Mouse (Mus musculus): ENCODE data around the gene Kctd17. TPM values are rescaled to one million over a fixed set of nuclear protein-coding genes. Genes with fewer than 3 reads are reported as not detected.

The Kctd17 gene
- total and polyA plus RNA-seq, 3 experiments: 0.04 to 0.05 TPM; not detected in 1

DNA sequence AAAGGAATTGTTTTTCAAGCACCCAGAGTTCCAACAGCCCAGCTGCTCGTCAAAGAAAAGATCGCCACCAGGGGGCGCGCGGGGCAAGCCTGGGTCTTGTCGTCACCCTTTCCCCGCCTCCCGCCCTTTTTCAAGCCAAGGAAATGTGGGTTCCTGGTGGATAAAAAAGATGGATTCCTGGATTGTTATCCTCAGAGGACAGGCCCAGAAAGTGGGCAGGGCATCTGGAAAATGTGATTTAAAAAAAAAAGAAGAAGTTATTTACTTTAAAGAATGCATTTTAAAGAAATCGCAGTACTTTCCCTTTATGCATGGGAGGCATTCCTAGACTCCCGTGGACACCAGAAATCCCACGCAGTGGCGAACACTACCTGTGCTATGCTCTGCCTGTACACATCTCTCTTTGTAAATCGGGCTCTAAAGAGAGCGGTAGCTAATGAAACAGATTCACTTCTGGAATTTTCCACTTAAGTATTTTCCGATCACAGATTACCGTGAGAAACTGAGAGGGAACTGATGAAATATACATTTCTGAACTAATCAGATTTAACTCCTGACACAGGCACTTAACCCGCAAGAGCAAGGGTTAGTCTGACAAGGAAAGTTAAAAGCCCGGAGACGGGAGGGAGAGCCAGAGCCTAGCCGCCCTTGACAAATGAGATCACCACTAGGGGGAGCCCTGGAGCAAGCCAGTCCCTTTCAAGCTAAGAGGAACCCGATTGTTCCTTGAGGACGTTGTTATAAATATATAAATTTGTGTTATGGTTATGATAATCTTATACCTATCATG, 19.6 kb downstream of the Kctd17 start:
- H3K4me3 ChIP-seq (ENCODE audit: low read depth, low read length): peak overlapping the region; percentile 39; the same call in 1 of the 2 replicates
- DNase-seq (ENCODE audit: low spot score): peak; percentile 70
- no peak for ATAC-seq (ENCODE audit: extremely low read depth, insufficient number of reproducible peaks, low FRiP score, poor library complexity, severe bottlenecking)

GRCm38 (mm10) chr15:78449131-78449530, 20.8 kb downstream of the Kctd17 start:
- Histone ChIP-seq H3K36me3 (replicated peaks) (no peaks in the 10 kb centered on the region), H3K27me3 (ENCODE audit: insufficient read depth, low read length) (peaks cover 37% of the 10 kb centered on the region), H3K4me1 (ENCODE audit: insufficient read depth, low read depth, low read length) (peaks cover 54% of the 10 kb centered on the region), H3K4me3 (ENCODE audit: low read depth, low read length) (peak overlapping the region; percentile 11; the same call in 1 of the 2 replicates), H3K9me3 (replicated peaks) (no peaks in the 10 kb centered on the region)
- TF ChIP-seq TAL1 (conservative IDR thresholded peaks at IDR 0.05; ENCODE audit: low read depth, low read length) (no peak), POLR2AphosphoS5 (IDR thresholded peaks at IDR 0.05; ENCODE audit: insufficient replicate concordance, low read depth, low read length) (no peak)
- ATAC-seq (ENCODE audit: extremely low read depth, insufficient number of reproducible peaks, low FRiP score, poor library complexity, severe bottlenecking): peak; percentile 28; the same call in 1 of the 2 replicates
- DNase-seq (ENCODE audit: low spot score): no peak

More for the DNA sequence above, 19.6 kb downstream of the Kctd17 start:
- peaks cover 41% of the 10 kb centered on the region for H3K27me3 ChIP-seq (ENCODE audit: insufficient read depth, low read length)
- TF ChIP-seq POLR2AphosphoS5 (IDR thresholded peaks at IDR 0.05; ENCODE audit: insufficient replicate concordance, low read depth, low read length): no peak
- peak; percentile 77 for TF ChIP-seq CTCF (IDR thresholded peaks at IDR 0.05; ENCODE audit: low read depth, low read length)
- no peaks in the 10 kb centered on the region for H3K9me3 ChIP-seq (replicated peaks)
- peaks cover 55% of the 10 kb centered on the region for H3K4me1 ChIP-seq (ENCODE audit: insufficient read depth, low read depth, low read length)
- H3K36me3 ChIP-seq (replicated peaks): no peaks in the 10 kb centered on the region

DNA sequence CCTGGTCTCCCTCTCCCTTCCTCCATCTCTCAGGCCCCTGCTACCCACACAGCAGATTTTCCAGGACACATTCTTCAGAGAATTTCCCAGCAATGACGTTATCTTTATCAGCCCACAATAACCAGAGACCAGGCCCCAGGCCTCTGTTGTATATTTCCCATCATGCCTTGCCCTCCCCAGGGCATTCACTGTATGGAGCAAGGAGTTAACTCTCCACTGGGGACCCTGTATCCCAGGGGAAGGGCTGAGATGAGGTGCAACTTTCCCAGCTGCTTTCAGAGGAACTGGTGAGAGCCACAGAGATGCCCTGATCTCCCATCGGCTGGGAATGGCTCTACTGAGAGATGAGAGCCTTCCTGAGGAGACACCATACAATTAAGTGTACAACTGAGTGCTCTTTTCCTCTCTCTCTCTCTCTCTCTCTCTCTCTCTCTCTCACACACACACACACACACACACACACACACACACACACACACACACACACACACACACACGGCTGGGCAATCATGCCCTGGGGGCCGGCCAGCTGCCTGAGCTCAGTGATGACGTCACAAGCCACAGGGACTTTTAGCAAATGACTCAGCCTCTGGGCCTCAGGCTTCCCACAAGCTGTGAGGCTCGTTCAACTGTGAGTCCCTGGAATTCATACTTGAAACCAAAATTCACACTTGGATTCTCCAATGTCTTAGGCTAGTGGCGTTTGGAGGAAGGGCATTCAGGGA, 21.5 kb downstream of the Kctd17 start:
- H3K4me3 ChIP-seq (ENCODE audit: low read depth, low read length): no peak overlapping the region; the same call in 1 of the 2 replicates
- no peaks in the 10 kb centered on the region for H3K9me3 ChIP-seq (replicated peaks)
- no peaks in the 10 kb centered on the region for H3K36me3 ChIP-seq (replicated peaks)
- peaks cover 38% of the 10 kb centered on the region for H3K27me3 ChIP-seq (ENCODE audit: insufficient read depth, low read length)
- peaks cover 54% of the 10 kb centered on the region for H3K4me1 ChIP-seq (ENCODE audit: insufficient read depth, low read depth, low read length)
- DNase-seq (ENCODE audit: low spot score): peak; percentile 66
- TF ChIP-seq GATA1 (IDR thresholded peaks at IDR 0.05; ENCODE audit: borderline replicate concordance, low read length) (no peak), CTCF (IDR thresholded peaks at IDR 0.05; ENCODE audit: low read depth, low read length) (no peak), POLR2AphosphoS5 (IDR thresholded peaks at IDR 0.05; ENCODE audit: insufficient replicate concordance, low read depth, low read length) (no peak), TAL1 (conservative IDR thresholded peaks at IDR 0.05; ENCODE audit: low read depth, low read length) (no peak), GATA2 (IDR thresholded peaks at IDR 0.05; ENCODE audit: borderline replicate concordance, low read depth, low read length) (no peak)
- ATAC-seq (ENCODE audit: extremely low read depth, insufficient number of reproducible peaks, low FRiP score, poor library complexity, severe bottlenecking): peak; percentile 58; the same call in 1 of the 2 replicates

DNA sequence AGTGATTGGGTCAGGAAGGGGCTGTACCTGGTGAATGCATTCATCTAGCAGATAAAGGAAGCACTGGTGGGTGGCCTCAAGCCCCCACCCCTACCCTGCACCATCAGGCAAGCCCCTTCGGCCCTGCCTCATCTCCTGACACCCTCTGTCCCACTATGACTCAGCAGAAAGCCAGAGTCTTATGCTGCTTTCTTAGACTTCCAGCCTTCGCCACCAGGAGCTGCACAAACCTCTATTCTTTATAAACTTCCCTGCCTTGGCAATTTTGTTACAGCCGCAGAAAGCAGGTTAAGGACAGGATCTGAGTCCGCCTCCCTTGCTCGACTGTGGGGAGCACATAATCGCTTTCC, 22.0 kb downstream of the Kctd17 start:
- Histone ChIP-seq H3K4me1 (ENCODE audit: insufficient read depth, low read depth, low read length) (peaks cover 54% of the 10 kb centered on the region), H3K9me3 (replicated peaks) (no peaks in the 10 kb centered on the region), H3K36me3 (replicated peaks) (no peaks in the 10 kb centered on the region), H3K4me3 (ENCODE audit: low read depth, low read length) (no peak overlapping the region; the same call in 1 of the 2 replicates), H3K27me3 (ENCODE audit: insufficient read depth, low read length) (peaks cover 43% of the 10 kb centered on the region)
- ATAC-seq (ENCODE audit: extremely low read depth, insufficient number of reproducible peaks, low FRiP score, poor library complexity, severe bottlenecking) (no peak), DNase-seq (ENCODE audit: low spot score) (no peak)
- no peak for TF ChIP-seq GATA1 (IDR thresholded peaks at IDR 0.05; ENCODE audit: borderline replicate concordance, low read length)
- TF ChIP-seq GATA2 (IDR thresholded peaks at IDR 0.05; ENCODE audit: borderline replicate concordance, low read depth, low read length): no peak
- no peak for TF ChIP-seq TAL1 (conservative IDR thresholded peaks at IDR 0.05; ENCODE audit: low read depth, low read length)
- no peak for TF ChIP-seq POLR2AphosphoS5 (IDR thresholded peaks at IDR 0.05; ENCODE audit: insufficient replicate concordance, low read depth, low read length)
- TF ChIP-seq CTCF (IDR thresholded peaks at IDR 0.05; ENCODE audit: low read depth, low read length): no peak

- H3K9me3 ChIP-seq (replicated peaks): no peaks in the 10 kb centered on the region
- peaks cover 42% of the 10 kb centered on the region for H3K27me3 ChIP-seq (ENCODE audit: insufficient read depth, low read length)
- no peaks in the 10 kb centered on the region for H3K36me3 ChIP-seq (replicated peaks)
- ATAC-seq (ENCODE audit: extremely low read depth, insufficient number of reproducible peaks, low FRiP score, poor library complexity, severe bottlenecking): no peak
- DNase-seq (ENCODE audit: low spot score): no peak
- no peak overlapping the region for H3K4me3 ChIP-seq (ENCODE audit: low read depth, low read length)
- peaks cover 54% of the 10 kb centered on the region for H3K4me1 ChIP-seq (ENCODE audit: insufficient read depth, low read depth, low read length)
- TF ChIP-seq GATA2 (IDR thresholded peaks at IDR 0.05; ENCODE audit: borderline replicate concordance, low read depth, low read length) (no peak), GATA1 (IDR thresholded peaks at IDR 0.05; ENCODE audit: borderline replicate concordance, low read length) (no peak), TAL1 (conservative IDR thresholded peaks at IDR 0.05; ENCODE audit: low read depth, low read length) (no peak), CTCF (IDR thresholded peaks at IDR 0.05; ENCODE audit: low read depth, low read length) (no peak), POLR2AphosphoS5 (IDR thresholded peaks at IDR 0.05; ENCODE audit: insufficient replicate concordance, low read depth, low read length) (no peak)
Observed at GRCm38 (mm10) chr15:78451201-78451600, 22.8 kb downstream of the Kctd17 start.

GRCm38 (mm10) chr15:78452929-78453328, 24.6 kb downstream of the Kctd17 start:
- H3K36me3 ChIP-seq (replicated peaks): no peaks in the 10 kb centered on the region
- no peak overlapping the region for H3K4me3 ChIP-seq (ENCODE audit: low read depth, low read length)
- ATAC-seq (ENCODE audit: extremely low read depth, insufficient number of reproducible peaks, low FRiP score, poor library complexity, severe bottlenecking) (no peak), DNase-seq (ENCODE audit: low spot score) (no peak)
- TF ChIP-seq POLR2AphosphoS5 (IDR thresholded peaks at IDR 0.05; ENCODE audit: insufficient replicate concordance, low read depth, low read length) (no peak), GATA1 (IDR thresholded peaks at IDR 0.05; ENCODE audit: borderline replicate concordance, low read length) (no peak), GATA2 (IDR thresholded peaks at IDR 0.05; ENCODE audit: borderline replicate concordance, low read depth, low read length) (no peak), CTCF (IDR thresholded peaks at IDR 0.05; ENCODE audit: low read depth, low read length) (no peak), TAL1 (conservative IDR thresholded peaks at IDR 0.05; ENCODE audit: low read depth, low read length) (no peak)
- peaks cover 47% of the 10 kb centered on the region for H3K27me3 ChIP-seq (ENCODE audit: insufficient read depth, low read length)
- H3K9me3 ChIP-seq (replicated peaks): no peaks in the 10 kb centered on the region
- peaks cover 49% of the 10 kb centered on the region for H3K4me1 ChIP-seq (ENCODE audit: insufficient read depth, low read depth, low read length)

All from G1E (cell line).